Mouse (Mus musculus): ENCODE measurements around the gene Usp13. TPM values are rescaled to one million over a fixed set of nuclear protein-coding genes. Genes with fewer than 3 reads are reported as not detected.

Usp13 gene
- polyA plus RNA-seq, 1 experiment from 2014 or later = 4.1 TPM

DNA sequence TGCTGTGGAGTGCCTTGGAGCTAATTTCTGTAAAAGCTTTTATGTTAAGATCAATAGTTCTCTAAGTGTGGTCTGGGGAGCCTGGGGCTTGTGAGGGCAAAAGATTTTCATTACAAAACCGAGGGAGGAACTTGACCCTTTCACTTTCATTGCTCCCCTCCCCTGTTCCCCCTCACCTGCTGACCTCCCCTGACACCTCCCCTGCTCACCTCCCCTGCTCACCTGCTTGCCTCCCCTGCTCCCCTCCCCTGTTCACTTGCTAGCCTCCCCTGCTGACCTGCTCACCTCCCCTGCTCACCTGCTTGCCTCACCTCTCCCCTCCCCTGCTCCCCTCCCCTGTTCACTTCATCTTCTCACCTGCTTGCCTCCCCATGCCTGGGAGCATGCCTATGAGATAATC is 134.0 kb downstream of the Usp13 start:
- no peak overlapping the region for H3K4me2 ChIP-seq
- H3K36me3 ChIP-seq = no peaks in the 10 kb centered on the region

GRCm38 (mm10) chr3:32961494-32961893 is 144.1 kb downstream of the Usp13 start:
- no peak overlapping the region for H3K4me2 ChIP-seq
- no peaks in the 10 kb centered on the region for H3K36me3 ChIP-seq
- H3K27ac ChIP-seq = no peak overlapping the region
- H3K4me1 ChIP-seq = no peaks in the 10 kb centered on the region
- WGBS = 93% methylated on average over 3 of the region's 3 CpGs
- no peak overlapping the region for H3K4me3 ChIP-seq (replicated peaks)
- no peaks in the 10 kb centered on the region for H3K27me3 ChIP-seq (replicated peaks)
- no peak overlapping the region for H3K9ac ChIP-seq
- no peaks in the 10 kb centered on the region for H3K9me3 ChIP-seq
- ATAC-seq (ENCODE audit: insufficient read depth, low FRiP score, low read depth) = no peak

More for the DNA sequence above, 134.0 kb downstream of the Usp13 start:
- Histone ChIP-seq H3K27ac (no peak overlapping the region), H3K4me1 (no peaks in the 10 kb centered on the region), H3K9ac (no peak overlapping the region), H3K27me3 (replicated peaks) (no peaks in the 10 kb centered on the region), H3K9me3 (no peaks in the 10 kb centered on the region), H3K4me3 (replicated peaks) (no peak overlapping the region)
- WGBS = 6% methylated on average over 1 of the region's 1 CpGs
- no peak for ATAC-seq (ENCODE audit: insufficient read depth, low FRiP score, low read depth)

GRCm38 (mm10) chr3:32965528-32965927 is 148.2 kb downstream of the Usp13 start:
- Histone ChIP-seq H3K4me1 (no peaks in the 10 kb centered on the region), H3K36me3 (no peaks in the 10 kb centered on the region), H3K9me3 (no peaks in the 10 kb centered on the region), H3K27me3 (replicated peaks) (no peaks in the 10 kb centered on the region), H3K27ac (no peak overlapping the region), H3K4me2 (no peak overlapping the region), H3K4me3 (replicated peaks) (no peak overlapping the region), H3K9ac (no peak overlapping the region)
- WGBS = 5% methylated on average over 2 of the region's 2 CpGs
- no peak for ATAC-seq (ENCODE audit: insufficient read depth, low FRiP score, low read depth)

GRCm38 (mm10) chr3:32968671-32969425 is 151.5 kb downstream of the Usp13 start:
- Histone ChIP-seq H3K4me3 (replicated peaks) (no peak overlapping the region), H3K9ac (no peak overlapping the region), H3K9me3 (no peaks in the 10 kb centered on the region), H3K4me1 (no peaks in the 10 kb centered on the region), H3K36me3 (no peaks in the 10 kb centered on the region), H3K27me3 (replicated peaks) (no peaks in the 10 kb centered on the region), H3K27ac (no peak overlapping the region), H3K4me2 (no peak overlapping the region)
- no peak for ATAC-seq (ENCODE audit: insufficient read depth, low FRiP score, low read depth)
- 76% methylated on average over 1 of the region's 1 CpGs for WGBS

- ATAC-seq (ENCODE audit: insufficient read depth, low FRiP score, low read depth) = no peak
- H3K27me3 ChIP-seq (replicated peaks) = no peaks in the 10 kb centered on the region
- H3K4me1 ChIP-seq = no peaks in the 10 kb centered on the region
- H3K4me3 ChIP-seq (replicated peaks) = no peak overlapping the region
- 83% methylated on average over 1 of the region's 1 CpGs for WGBS
- no peaks in the 10 kb centered on the region for H3K36me3 ChIP-seq
- H3K9ac ChIP-seq = no peak overlapping the region
- no peaks in the 10 kb centered on the region for H3K9me3 ChIP-seq
- no peak overlapping the region for H3K4me2 ChIP-seq
- no peak overlapping the region for H3K27ac ChIP-seq
These were observed 152.9 kb downstream of the Usp13 start for GRCm38 (mm10) chr3:32970257-32970656.

- H3K27ac ChIP-seq = no peak overlapping the region
- H3K27me3 ChIP-seq (replicated peaks) = no peaks in the 10 kb centered on the region
- H3K4me2 ChIP-seq = no peak overlapping the region
- no peaks in the 10 kb centered on the region for H3K9me3 ChIP-seq
- ATAC-seq (ENCODE audit: insufficient read depth, low FRiP score, low read depth) = no peak
- 59% methylated on average over 6 of the region's 6 CpGs for WGBS
- no peaks in the 10 kb centered on the region for H3K4me1 ChIP-seq
- no peak overlapping the region for H3K4me3 ChIP-seq (replicated peaks)
- no peaks in the 10 kb centered on the region for H3K36me3 ChIP-seq
- no peak overlapping the region for H3K9ac ChIP-seq
These were observed 161.9 kb downstream of the Usp13 start for GRCm38 (mm10) chr3:32979238-32979637.

DNA sequence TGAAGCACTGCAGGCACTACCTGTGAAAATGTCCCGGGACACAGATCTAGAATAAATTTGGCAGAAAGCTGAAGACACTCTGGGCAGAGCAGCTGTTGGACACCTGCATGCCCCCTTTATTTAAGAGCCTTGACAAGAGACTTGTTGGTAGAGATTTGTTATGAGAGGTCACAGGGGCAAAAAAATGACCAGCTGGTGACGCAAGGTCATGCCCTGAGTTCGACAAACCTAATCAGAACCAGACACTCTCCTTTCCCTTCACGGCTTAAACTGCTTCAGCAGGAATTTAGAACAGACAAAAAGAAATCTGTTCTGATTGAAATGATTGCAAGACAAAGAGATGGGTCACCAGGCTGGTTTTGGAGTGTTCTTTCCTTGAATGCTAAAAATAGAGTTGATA is 162.6 kb downstream of the Usp13 start:
- WGBS = 50% methylated on average over 4 of the region's 4 CpGs

DNA sequence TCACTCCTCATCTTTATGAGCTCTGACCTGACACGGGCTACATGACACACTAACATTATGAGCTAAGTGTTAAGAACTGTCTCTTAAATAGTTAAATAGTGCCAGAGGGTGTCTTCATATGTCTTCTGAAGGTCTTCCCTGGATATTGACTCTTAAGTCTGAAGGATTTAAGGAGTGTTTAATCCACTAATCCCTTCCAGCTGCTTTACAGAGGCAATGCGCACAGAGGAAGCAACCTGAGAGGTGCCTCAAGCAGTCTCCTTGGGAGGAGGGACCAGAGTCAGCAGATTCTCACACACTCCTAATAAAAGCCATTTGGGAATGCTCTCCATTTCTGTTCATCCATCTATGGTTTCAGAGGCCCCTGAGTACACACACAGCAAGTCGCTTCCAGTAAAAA is 167.8 kb downstream of the Usp13 start:
- no peaks in the 10 kb centered on the region for H3K27me3 ChIP-seq (replicated peaks)
- no peaks in the 10 kb centered on the region for H3K36me3 ChIP-seq
- no peak overlapping the region for H3K9ac ChIP-seq
- H3K4me2 ChIP-seq = no peak overlapping the region
- no peak overlapping the region for H3K4me3 ChIP-seq (replicated peaks)
- ATAC-seq (ENCODE audit: insufficient read depth, low FRiP score, low read depth) = no peak
- no peaks in the 10 kb centered on the region for H3K9me3 ChIP-seq
- no peak overlapping the region for H3K27ac ChIP-seq
- no peaks in the 10 kb centered on the region for H3K4me1 ChIP-seq
- WGBS = 54% methylated on average over 3 of the region's 3 CpGs

More for the DNA sequence above, 162.6 kb downstream of the Usp13 start:
- Histone ChIP-seq H3K27me3 (replicated peaks) (no peaks in the 10 kb centered on the region), H3K27ac (no peak overlapping the region), H3K36me3 (no peaks in the 10 kb centered on the region), H3K9ac (no peak overlapping the region), H3K4me2 (no peak overlapping the region), H3K9me3 (no peaks in the 10 kb centered on the region), H3K4me3 (replicated peaks) (no peak overlapping the region), H3K4me1 (no peaks in the 10 kb centered on the region)
- no peak for ATAC-seq (ENCODE audit: insufficient read depth, low FRiP score, low read depth)

Other genes starting within 250 kb of the Usp13 start
- gene Gnb4, start 201.0 kb upstream of the Usp13 start, polyA plus RNA-seq (2015; fragmentation: Nextera tagmentation; extraction: Ambion mirVana) = 62.3 and 69.6 TPM in 2 replicates
- 126 and 134 TPM in 2 replicates for gene Actl6a, start 111.2 kb upstream of the Usp13 start, polyA plus RNA-seq (2015; fragmentation: Nextera tagmentation; extraction: Ambion mirVana)
- 288 and 303 TPM in 2 replicates for gene Ndufb5, start 80.6 kb upstream of the Usp13 start, polyA plus RNA-seq (2015; fragmentation: Nextera tagmentation; extraction: Ambion mirVana)
- 30.0 and 38.0 TPM in 2 replicates for gene Mrpl47, start 79.9 kb upstream of the Usp13 start, polyA plus RNA-seq (2015; fragmentation: Nextera tagmentation; extraction: Ambion mirVana)

All from stomach, embryonic 15.5 days (tissue).